Mouse (Mus musculus): Measurements from ENCODE around the gene Smim11.
A peak's percentile ranks its signal among the peaks of the same experiment; 100 is the strongest.

Smim11 gene

DNA sequence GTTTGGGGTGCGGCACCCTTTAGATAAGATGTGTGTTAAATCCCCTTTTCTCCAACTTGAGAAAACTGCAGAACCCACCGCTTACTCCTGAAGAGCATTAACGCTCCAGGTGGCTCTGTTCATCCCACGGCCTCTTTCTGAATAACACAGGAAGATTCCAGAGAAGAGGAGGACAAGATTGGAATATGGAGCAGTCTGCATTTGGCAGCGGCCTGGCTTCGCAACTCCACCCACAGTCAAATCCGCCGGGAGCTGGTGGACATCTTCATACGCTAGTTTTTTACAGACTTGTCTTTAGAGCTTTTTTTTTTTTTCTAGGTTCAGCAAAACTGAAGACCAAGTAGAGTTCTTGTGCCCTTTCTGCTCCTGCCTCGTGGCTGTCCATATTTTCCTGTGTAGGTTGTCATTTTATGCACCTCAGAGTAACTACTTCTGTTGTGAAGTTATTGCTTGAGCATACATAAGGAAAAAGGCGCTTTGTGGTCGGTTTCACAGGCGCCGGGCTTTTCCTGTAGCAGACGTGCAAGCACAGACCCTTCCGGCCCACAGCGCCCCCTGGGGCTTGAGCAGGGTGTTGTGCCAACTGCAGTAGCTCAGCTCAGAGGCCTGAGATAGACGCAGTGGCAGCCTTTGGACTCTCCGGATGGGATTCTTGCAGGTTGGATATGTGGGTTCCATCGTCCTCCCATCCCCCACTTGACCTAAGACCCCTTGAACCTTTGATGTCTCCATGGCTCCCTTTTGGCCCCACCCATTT, 18.4 kb downstream of the Smim11 start:
- DNase-seq (ENCODE audit: low spot score) = peak; percentile 43

DNA sequence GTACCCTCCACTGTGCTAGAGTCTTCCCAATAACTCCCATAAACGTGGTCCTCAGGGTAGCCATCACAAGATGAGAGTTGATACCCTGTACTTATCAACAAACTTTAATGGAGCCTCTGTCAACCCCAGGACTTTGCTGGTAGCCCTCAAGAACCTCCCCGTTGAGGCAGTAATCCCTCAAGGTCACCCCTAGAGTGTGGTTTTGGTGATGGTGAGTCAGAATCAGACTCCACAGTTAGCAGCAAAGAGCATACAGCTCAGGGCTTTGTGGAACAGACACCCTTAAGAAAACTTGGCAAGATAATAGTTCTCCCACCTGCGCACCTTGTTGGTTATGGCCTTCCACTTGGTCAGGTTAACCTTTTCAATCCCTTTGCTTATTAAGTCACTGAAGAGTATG, 19.3 kb downstream of the Smim11 start:
- no peak for DNase-seq (ENCODE audit: low spot score)

DNA sequence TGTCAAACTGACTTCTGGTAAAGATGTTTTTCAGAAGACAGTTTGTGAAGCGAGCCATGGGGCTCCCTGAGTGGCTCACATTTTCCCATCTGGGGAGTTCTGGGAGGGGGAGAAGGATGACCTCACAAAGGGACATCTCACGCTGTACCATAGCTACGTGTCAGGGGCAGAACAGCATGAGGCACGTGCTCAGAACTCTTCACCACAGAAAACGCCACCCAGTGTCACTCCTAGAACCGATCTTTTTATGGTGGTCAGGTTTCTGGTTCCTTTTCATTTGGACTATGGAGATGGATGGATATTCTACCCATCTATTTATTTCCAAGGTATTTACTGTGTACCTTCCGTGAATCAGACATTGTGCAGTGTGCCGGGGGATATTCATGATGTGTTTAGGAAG, 20.3 kb downstream of the Smim11 start, which contains the start of gene Fam243:
Gene Fam243 (minus strand): TSS at position 101 of the 400 bp plus-strand sequence.
- DNase-seq (ENCODE audit: low spot score) = no peak

DNA sequence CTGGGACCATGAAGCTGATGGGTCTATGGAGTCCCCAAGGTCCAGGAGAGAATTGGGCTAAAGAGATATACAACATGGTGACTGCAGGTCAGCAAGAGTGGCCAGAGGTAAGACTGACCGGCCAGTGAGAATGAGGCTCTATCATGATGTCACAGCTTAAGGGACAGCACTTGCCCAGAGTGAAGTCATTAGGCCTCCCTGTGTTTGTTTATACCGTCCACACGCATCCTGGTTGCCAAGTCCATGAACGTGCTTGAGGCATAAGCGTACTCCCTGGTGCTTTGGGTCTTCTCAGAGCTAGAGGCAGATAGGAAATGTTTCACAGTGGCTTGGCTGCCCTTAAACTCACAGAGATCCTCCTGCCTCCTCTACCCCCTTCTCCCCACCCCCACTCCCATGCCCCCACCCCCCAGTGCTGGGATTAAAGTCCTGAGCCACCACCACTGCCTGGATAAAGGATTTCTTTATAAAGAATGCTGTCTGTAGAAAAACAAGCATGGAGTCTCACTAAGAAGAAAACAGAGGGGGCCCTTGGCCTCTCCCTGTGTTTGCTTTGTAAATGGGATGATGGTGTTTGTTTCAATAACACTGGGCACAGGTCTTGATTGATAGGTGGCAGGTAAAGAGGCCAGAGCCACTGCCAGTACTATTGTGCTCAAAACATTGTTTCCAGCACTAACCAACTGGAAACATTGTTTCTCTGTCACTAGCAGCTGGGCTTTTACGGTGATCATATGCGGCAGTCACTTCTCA, 23.4 kb downstream of the Smim11 start:
- DNase-seq (ENCODE audit: low spot score) = no peak

DNA sequence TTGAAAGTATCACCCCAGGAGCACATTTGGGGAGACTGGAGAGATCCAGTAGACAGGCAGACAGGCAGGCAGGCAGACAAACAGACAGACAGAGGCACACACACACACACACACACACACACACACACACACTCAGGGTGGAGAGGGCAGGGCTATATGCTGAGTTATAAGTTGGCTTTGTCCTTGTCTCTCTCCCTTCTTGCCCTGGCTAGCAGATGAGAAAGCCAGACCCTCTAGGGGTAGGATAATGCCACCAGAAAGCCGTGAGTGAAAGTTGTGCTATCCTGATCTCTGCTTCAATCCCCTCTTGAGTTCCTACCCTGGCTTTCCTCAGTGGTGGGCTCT, 23.9 kb downstream of the Smim11 start:
- DNase-seq (ENCODE audit: low spot score) = no peak

DNA sequence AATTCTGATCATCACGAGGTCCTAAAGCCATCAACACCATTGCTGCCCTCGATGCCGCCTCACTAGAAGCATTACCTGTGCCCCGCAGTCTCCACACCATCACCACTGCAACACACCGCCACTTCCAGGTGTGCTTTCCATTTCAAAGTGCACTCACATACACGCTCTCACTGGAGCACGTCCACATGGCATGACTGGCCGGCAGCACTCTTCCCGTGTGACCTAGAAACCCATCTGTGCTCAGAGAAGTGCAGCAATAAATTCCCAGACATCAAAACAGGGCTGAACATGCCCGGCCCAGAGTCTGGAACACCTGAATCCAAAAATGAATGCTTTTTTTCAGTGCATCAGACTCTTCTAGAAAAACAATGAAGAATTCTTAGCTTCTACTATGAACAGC, 26.8 kb downstream of the Smim11 start:
- no peak for DNase-seq (ENCODE audit: low spot score)

DNA sequence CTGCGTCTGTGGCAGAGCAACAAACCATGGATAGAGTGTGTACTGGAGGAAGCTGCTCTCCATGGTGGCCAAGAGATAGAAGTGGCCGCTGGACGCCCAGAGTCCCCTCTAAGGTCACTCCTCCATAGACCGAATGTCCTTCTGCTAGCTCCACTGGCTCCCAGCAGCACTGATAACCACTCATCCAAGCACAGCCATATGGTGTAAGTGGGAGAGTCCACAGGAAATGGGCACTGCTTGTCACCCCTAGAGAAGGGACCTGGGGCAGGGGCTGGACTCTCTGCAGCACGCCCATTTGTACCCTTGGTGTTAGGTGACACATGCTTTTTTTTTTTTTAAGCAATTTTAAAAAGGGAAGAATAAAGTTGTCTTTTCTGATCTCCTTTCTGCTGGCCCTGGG, 29.9 kb downstream of the Smim11 start:
- DNase-seq (ENCODE audit: low spot score) = no peak

DNA sequence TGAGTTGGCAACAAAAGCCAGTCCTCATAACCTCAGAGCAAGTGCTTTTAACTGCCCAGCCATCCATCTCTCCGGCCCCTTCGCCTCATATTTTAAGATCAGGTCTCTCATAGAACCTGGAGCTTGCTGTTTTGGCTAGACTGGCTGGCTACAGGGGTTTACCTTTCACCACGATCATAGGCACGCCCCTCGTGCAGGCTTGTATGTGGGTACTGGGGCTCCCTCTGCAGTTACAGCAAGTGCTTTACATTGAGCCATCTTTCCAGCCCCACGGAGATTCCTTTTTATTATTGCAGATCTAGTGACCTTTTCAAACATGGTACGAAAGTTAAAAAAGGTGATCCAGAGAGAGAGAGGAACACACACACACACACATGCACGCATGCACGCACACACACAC, 33.5 kb downstream of the Smim11 start:
- no peak for DNase-seq (ENCODE audit: low spot score)

DNA sequence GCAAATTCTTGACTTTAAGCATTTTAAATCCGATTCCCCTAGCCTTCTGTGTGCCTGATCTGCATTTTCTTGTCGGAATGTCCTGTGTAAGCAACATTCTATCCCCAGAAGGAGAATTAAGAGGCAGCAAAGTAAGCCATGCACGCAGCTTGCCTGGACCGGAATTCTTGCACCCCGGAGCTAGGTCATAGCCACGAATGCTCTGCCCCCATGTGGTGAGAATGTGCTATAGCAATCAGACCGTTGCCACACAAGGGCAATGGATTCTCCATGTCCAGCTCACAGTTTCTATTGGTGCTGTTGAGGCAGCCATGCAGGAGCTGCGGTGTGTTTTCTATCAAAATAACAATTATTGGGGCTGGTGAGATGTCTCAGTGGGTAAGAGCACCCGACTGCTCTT, 35.2 kb downstream of the Smim11 start:
- peak; percentile 75 for DNase-seq (ENCODE audit: low spot score)

DNA sequence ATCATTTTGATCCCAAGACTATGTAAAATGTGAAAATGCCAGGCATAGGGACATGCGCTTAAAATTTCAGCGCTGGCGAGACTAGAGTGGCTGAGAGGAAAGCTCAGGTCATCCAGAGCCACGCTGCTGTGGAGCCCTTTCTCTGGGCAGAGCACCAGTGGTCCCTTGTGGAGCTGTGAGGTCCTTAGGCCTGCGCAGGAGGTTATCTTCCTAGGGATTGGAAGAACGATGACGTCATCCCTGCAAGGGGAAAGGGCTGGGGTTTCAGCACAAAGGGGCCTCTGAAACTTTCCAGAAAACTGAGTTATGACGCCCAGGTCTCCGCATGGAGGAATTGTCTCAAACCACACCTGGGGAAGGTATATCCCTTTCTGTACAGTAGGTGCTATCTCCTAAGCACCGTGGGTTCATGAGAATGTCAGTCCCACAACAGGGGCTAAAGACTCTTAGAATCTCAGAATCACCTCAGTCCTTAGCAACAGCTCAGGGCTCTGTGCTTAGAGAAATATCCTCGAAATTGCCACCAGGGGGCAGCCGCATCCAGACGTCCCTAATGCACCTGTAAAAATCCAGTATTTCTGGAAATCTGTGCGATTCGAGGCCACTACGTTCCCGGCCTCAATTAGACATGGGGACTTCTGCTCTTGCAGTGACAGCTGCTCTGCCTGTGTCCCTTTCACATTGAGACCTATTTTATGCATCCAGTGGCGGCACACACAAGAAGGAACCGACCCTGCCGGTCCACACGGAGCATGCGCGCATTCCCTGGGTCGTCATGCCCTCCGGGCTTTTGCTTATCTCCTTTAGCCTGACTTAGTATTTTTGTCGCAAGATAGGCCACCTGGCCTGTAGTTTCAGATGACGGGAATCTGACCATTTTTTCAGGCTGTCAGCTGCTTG, 39.8 kb downstream of the Smim11 start:
- DNase-seq (ENCODE audit: low spot score) = peak; percentile 75

DNA sequence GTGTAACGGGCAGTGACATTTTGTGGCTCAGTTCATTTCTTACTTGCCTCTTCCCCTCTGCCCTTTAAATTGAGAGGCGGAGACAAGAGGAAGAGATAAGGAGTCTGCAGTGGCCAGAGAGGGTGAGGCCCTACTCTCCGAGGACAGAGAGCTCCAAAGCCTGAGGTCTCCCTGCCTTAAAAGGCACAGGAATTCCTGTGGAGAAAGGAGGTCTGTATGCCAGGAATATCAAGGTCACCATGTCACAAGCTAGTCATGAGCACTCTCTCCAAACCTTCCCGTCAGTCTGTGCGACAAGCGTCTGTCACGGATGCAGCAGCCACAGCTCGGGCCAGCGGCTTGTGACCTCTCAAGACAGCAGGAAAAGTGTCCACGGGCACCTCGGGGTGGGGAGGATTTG, 44.1 kb downstream of the Smim11 start:
- DNase-seq (ENCODE audit: low spot score) = peak; percentile 30

DNA sequence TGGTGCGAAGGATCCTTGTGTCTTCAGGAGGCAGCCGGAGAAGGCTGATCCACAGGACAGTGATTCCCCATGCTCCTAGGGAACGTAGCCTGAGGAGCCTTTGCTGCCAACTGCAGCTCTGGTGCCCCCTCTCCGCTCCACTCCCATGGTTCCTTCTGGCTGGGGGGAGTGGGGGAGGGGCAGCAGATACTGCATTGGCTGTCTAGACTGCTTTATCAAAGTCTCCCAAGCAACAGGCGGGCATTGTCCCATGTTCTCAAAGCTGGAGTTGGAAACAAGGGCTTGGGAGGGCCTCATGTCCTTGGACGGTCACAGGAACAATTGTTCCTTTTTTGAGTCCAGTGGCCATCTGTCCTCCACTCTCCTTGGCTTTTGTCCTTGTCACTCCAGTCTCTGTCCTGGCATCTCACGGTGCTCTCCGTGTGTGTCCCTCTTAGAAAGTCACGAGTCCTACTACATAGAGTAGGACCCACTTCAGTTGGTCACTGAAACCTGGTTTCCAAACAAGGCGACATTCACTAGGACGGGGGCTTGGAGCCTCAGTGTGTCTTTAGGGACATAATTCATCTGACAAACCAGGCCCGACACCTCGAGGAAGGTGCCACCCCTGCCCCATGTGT, 45.3 kb downstream of the Smim11 start:
- DNase-seq (ENCODE audit: low spot score) = peak; percentile 75

DNA sequence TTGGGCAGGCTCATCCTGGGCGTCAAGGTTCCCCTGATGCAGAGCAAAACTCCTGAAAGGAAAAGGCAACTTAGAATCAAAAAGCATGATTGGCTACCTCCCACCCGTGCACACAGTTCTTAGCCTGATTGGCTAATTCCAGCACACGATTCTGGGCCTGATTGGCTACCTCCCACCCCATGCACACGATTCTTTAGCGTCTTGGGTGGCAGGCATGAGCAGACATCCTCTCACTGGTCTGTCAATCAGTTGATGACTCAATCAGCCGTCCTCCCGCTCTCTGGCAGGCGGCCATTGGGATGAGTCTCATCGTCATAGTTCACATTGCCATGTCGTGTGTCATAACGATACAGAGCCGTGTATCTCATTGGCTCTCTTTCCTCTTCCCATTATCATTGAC, 47.9 kb downstream of the Smim11 start:
- no peak for DNase-seq (ENCODE audit: low spot score)

DNA sequence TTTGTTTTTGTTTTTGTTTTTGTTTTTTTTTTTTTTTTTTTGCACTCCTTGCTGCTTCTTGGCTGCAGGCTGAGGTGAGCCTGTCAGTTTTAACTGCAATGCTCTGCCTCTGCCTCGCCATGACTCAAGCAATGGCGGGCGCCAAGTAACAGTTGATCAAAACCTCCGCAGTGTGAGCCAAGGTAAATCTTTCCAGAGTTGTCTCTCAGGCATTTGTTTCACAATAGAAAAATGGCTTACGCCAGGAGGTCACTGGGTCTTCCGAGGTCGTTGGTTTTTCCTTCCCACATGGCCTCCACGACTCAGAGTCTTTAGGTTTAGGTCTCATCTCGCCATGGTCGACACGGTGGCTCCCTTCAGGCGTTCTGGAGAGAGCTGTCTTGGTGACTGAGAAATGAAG, 52.2 kb downstream of the Smim11 start:
- DNase-seq (ENCODE audit: low spot score) = no peak

DNA sequence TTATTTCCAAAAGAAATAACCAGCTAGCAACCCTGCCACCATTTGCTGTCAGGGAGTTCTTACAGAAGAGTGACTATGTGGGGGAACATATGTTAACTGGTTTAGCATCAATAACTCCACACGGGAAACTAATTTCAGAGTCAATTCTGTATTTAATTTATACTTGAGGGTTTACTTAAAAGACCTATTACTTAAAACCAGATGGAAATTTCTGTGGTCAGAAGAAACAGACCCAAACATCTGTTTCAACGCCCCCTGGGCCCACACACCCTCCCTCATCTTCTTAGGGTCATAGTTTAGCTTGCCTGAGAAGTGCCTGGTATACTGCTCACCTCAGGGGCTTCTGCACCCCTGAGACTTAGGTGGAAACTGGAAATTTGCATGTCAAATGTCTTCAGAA, 52.8 kb downstream of the Smim11 start:
- no peak for DNase-seq (ENCODE audit: low spot score)

DNA sequence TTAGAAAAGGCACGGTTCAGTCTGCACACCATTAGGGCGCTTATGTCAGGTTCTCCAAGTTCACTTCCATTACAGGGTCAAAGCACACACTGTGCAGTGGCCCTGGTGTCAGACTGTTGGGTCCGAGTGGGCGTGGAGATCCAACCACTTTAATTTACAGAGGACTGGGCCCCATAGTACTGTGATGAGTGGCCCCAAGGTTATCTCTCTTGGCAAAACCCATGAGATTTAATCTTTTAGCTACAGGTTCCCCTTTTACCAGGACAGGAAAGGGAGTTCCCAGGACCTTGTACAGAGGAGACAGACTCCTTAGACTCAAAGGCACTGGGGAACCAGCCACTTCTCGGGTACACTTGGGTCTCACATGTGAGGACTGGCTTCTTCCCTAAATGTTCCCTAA, 54.3 kb downstream of the Smim11 start:
- DNase-seq (ENCODE audit: low spot score) = no peak

DNA sequence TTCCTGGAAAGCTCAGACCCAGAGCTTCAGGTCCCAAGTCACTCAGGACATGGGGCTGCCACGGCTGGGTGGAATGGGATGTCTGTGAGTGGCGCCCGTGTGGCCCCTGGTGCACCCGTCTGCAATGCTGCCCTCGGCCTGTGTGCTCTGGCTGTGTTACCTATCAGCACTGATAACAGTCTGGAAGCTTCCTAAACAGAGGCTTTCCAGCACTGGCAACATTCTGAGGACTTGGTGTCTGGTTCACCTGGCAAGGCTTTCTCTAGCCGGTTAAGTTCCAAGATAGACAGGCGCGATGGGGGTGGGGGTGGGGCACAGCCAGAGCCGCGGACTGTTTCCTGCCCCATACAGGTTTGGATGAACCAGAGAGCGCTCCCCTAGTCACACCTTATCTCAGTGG, 54.9 kb downstream of the Smim11 start:
- no peak for DNase-seq (ENCODE audit: low spot score)

DNA sequence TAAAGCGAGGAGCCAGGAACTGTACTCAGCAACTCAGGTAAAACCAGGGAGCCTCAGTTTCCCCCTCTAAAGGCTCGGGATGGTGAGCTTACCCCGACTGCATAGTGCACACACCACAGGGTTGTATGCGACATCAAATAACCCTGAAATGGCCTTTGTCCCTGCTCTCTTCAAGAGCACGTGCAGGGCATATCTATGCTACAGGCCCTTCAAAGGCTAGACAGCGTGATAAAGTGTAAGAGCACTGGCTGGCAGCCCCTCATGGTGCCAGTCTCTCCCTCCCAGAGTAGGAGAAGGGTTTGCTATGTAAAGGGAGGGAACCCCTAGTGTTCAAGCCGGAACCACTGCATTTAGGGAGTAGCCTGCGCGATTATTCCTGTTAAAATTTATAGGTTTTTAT, 55.9 kb downstream of the Smim11 start:
- no peak for DNase-seq (ENCODE audit: low spot score)

DNA sequence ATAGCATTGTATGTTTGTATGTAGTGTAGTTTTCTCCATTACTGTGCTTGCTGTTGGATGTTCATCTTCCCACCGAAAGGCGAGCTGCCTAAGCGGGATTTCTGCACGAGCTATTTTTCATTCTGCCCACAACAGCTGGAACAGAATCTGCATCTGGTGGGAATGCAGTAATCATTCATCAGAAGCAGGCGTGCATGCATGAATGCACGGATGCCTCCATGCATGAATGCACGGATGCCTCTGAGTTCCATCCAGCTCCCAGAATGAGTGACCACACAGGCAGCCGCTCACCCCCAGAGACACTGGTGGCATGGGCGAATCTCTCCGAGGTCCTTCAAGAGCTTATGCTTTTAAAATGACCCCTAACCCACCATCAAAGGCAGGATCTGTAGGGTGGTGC, 56.5 kb downstream of the Smim11 start:
- DNase-seq (ENCODE audit: low spot score) = no peak

DNA sequence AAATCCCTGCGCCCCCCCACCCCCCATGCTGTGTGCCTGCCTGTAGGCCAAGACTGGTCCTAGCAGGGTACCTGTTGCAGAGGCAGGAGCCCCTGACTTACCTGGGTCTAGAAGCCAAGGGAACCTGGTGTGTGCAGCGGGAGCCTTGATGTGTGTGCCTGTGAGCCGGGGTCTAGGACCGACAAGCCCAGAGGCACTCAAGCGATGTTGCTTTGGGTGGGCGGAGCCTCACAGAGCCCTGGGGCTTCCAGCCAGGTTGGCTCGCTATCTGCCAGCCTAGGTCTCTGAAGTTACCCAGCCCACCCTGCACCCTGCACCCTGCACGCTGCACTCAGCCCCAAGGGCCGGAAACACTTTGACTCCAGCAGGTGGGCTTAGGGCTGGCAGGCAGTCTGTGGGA, 57.6 kb downstream of the Smim11 start:
- no peak for DNase-seq (ENCODE audit: low spot score)

DNA sequence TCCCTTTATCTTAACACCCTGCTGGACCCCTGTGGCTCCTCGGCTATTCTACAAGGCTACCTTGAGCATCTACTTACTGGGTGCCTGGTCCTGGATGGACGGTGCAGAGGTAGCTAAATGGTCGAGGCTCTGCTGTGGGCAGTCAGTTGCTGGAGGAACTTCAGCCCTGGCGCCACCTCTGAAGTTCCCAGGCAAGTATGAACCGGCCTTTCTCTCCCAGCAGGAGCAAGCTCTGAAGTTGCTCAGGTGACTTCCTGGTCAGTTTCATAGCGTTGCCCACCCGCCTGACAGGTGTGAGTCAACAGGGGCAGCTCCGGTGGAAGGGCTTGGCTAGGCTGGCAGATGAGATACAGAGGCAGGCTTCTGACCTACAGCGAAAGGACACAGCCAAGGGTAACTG, 58.1 kb downstream of the Smim11 start, which contains the start of gene Kcne1:
Gene Kcne1 (minus strand): TSS at position 240 of the 400 bp plus-strand sequence.
- DNase-seq (ENCODE audit: low spot score) = no peak

DNA sequence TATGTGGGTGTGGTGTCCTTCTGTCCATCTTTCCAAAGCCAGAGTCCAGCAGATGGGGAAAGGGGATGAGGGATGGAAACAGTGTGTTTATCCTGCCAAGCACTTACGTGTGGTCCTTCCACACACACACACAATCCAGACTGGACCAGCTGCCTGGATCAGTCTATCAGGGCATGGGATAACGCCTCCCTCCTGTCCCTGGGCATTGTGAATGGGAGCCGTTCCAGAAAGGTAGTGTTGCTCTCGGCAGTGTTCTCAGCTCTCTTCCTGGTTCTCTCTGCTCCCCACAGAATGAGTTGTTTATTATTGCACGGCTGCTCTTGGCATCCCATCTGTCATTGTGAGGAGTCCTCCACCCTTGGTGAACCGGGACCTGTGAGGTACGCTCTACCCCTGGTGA, 59.6 kb downstream of the Smim11 start:
- no peak for DNase-seq (ENCODE audit: low spot score)

Measured in ovary, postnatal 36 days (tissue).